Mouse (Mus musculus) spleen, adult 2 months (tissue): ENCODE results near the gene Rab11a. TPM values are rescaled to one million over a fixed set of nuclear protein-coding genes. Genes with fewer than 3 reads are reported as not detected.

Experiments
- DNase-seq, 2 experiments: peaks; one replicate each; pipeline versions ENCODE4 v3.0.0 to v3.0.0-alpha.2; 2012 to 2021; ENCODE audit warnings: low spot score in 2 of 2, low read depth in 1 of 2
- H3K27ac ChIP-seq: fragments of 200-500 bp; 2 replicates; pipeline ENCODE4 v1.5.1; 2012; ENCODE audit warnings: low read length, inconsistent platforms; ENCODE audit not compliant: insufficient read depth
- H3K27me3 ChIP-seq: fragments of 200-500 bp; 2 replicates; pipeline ENCODE4 v1.6.1; 2012; ENCODE audit warnings: mild to moderate bottlenecking, moderate library complexity, low read length, inconsistent platforms; ENCODE audit not compliant: control insufficient read depth, insufficient read depth
- H3K36me3 ChIP-seq: fragments of 200-500 bp; 2 replicates; pipeline ENCODE4 v1.6.1; 2012; ENCODE audit warnings: mild to moderate bottlenecking, low read length, inconsistent platforms; ENCODE audit not compliant: control insufficient read depth, insufficient read depth
- H3K4me1 ChIP-seq: fragments of 200-500 bp; 2 replicates; pipeline ENCODE4 v1.6.1; 2011; ENCODE audit warnings: inconsistent platforms; ENCODE audit not compliant: control insufficient read depth, insufficient read depth, insufficient read length
- H3K4me3 ChIP-seq: fragments of 200-500 bp; 2 replicates; pipeline ENCODE4 v1.5.1; 2011; ENCODE audit warnings: mild to moderate bottlenecking, inconsistent platforms; ENCODE audit not compliant: insufficient read depth, insufficient read length; ENCODE audit errors: extremely low read depth
- CTCF ChIP-seq: fragments of 200-500 bp; IDR thresholded peaks from 2 replicates; pipeline ENCODE4 v1.5.1; 2011; ENCODE audit warnings: mild to moderate bottlenecking, inconsistent platforms; ENCODE audit not compliant: insufficient read depth, insufficient read length, insufficient replicate concordance; ENCODE audit errors: extremely low read depth
- POLR2A ChIP-seq: fragments of 200-500 bp; IDR thresholded peaks from 2 replicates; pipeline ENCODE4 v1.6.1; 2011; ENCODE audit warnings: low read depth, low read length, inconsistent platforms
- WGBS: fragments of 180-500 bp; shearing (Covaris S2); methylation state at CpG from one replicate; pipeline ENCODE4 v1.1.7; 2018; 5-methylcytosine and 5-hydroxymethylcytosine counted together
- polyA plus RNA-seq: library from polyadenylated mRNA; depleted of rRNA; stranded (reverse); fragments of >200 nt; gene quantifications from 2 replicates; pipeline ENCODE4 v1.2.3, GENCODE M21; 2012

Rab11a gene
- polyA plus RNA-seq, 1 experiment, result 38.4 TPM

DNA sequence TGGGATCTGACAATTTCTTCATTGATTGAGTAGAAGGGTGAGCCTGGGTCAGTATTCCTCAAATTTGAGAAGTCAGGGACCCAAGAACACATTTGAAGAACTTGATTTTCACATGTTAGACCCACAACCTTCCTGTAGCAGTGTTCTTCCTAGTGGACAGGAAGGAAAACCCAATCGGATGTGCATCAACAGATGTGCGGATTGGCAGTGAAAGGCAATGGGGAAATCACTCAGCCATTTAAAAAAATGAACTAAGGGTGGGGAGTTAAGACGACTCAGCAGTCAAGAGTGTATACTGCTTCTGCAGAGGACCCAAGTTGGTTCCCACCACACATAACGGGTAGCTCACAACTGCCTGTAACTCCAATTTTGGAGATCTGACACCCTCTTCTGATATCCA, 37.9 kb upstream of the Rab11a start:
- no peaks in the 10 kb centered on the region for H3K36me3 ChIP-seq
- H3K27ac ChIP-seq, result no peak overlapping the region
- no peak overlapping the region for H3K4me3 ChIP-seq
- H3K4me1 ChIP-seq, result no peaks in the 10 kb centered on the region
- TF ChIP-seq POLR2A, result no peak
- TF ChIP-seq CTCF, result no peak
- H3K27me3 ChIP-seq, result no peaks in the 10 kb centered on the region
- WGBS, result 57% methylated on average over 4 of the region's 4 CpGs
- DNase-seq, result no peak

DNA sequence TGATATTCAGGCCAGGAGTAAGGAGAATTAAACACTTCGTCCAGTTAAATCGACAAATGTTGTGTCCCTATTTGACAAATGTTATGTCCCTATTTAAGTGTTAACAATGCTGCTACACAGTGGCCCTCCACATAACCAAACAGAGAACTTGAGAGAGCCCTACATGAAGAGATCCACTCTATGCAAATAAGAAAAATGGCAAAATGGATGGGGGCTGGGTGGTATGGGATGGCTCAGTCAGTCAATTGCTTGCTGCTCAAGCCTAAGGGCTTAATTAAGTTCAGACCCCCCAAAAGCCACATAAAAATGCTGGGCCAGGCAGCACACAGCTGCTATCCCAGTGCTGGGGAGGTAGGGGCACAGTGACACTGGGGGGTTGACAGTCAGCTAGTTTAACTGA, 37.3 kb upstream of the Rab11a start:
- WGBS, result 97% methylated on average over 2 of the region's 2 CpGs
- no peaks in the 10 kb centered on the region for H3K36me3 ChIP-seq
- no peak for DNase-seq
- H3K4me1 ChIP-seq, result no peaks in the 10 kb centered on the region
- no peak overlapping the region for H3K27ac ChIP-seq
- H3K27me3 ChIP-seq, result no peaks in the 10 kb centered on the region
- H3K4me3 ChIP-seq, result no peak overlapping the region
- TF ChIP-seq CTCF (no peak), POLR2A (no peak)

DNA sequence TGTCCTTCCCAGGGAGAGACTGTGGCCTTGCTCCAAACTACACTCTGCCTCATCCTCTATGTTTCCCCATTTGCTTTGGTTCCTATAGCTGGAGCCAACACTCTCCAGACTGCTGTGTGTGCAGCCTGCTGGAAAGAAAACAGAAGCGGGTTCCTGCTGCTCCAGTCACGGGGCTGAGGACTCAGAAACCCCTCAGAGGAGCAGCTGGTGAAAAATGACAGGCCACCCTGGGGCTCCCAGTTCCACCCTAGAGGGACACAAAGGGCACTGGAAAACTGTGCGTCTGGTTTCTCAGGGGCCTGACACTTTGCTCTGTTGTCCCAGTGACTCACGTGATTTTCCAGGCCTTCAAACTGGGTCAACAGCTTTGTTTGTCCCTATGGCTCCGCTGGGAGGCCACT, 36.9 kb upstream of the Rab11a start:
- H3K27me3 ChIP-seq, result no peaks in the 10 kb centered on the region
- no peaks in the 10 kb centered on the region for H3K4me1 ChIP-seq
- 80% methylated on average over 5 of the region's 5 CpGs for WGBS
- TF ChIP-seq POLR2A (no peak), CTCF (no peak)
- no peak overlapping the region for H3K4me3 ChIP-seq
- H3K27ac ChIP-seq, result no peak overlapping the region
- no peak for DNase-seq
- H3K36me3 ChIP-seq, result no peaks in the 10 kb centered on the region

DNA sequence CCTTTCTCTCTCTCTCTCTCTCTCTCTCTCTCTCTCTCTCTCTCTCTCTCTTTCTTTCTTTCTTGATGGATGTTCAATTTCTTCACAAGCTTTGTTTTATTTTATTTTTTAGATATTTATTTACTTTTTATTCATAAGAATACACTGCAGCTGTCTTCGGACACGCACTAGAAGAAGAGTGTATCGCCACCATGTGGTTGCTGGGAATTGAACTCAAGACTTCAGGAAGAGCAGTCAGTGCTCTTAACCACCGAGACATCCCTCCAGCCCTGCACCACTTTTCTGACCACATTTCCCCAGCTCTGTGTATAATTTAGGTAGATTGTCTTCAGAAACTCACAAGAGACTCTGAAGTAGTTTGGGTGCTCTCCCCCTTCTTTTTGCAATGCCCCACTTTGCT, 36.4 kb upstream of the Rab11a start:
- no peak for DNase-seq
- Histone ChIP-seq H3K27me3 (no peaks in the 10 kb centered on the region), H3K27ac (no peak overlapping the region), H3K4me3 (no peak overlapping the region), H3K4me1 (no peaks in the 10 kb centered on the region), H3K36me3 (no peaks in the 10 kb centered on the region)
- TF ChIP-seq CTCF (no peak), POLR2A (no peak)
- WGBS, result 41% methylated on average over 4 of the region's 4 CpGs

DNA sequence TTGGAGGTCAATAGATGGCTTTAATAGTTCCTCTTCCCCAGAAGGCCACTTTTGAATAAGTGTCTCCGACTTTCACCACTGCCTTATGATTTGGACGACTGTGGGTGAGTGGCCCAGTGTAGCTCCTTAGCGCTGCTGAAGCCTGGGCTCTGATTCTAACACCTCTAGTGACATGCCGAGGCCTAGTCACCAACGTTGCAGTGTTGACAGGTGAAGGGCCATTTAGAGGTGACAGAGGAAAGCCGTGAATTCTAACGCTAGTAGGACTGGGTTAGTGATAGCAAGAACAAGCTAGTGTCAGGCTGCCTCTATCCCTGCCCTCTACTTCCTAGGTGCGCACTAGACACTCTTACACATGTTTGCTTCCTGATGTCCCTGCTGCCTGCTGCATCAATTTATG, 35.7 kb upstream of the Rab11a start:
- H3K27ac ChIP-seq, result no peak overlapping the region
- TF ChIP-seq POLR2A (no peak), CTCF (no peak)
- no peak for DNase-seq
- H3K4me3 ChIP-seq, result no peak overlapping the region
- H3K27me3 ChIP-seq, result no peaks in the 10 kb centered on the region
- H3K36me3 ChIP-seq, result no peaks in the 10 kb centered on the region
- no peaks in the 10 kb centered on the region for H3K4me1 ChIP-seq
- 92% methylated on average over 8 of the region's 8 CpGs for WGBS

DNA sequence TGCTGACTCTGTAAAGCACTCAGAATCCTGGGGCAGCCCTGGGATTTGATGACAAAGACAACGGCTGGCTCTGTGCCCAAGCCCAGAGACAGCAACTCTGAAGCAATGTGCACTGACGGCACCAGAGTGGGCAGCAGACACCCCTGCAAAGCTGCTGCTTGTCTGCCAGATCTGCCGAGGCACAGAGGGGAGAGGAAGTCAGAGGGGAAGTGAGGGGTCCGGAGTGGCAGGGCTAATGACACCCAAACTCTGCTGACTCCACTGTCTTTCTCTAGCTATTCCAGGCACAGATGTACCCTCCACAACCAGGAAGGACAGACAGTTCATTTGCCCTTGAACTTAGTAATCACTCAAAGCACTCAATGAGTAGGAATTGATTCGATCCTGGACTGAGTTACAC, 33.7 kb upstream of the Rab11a start:
- TF ChIP-seq CTCF (no peak), POLR2A (no peak)
- DNase-seq, result peak in 1 of 2 experiments; percentile 15
- Histone ChIP-seq H3K36me3 (no peaks in the 10 kb centered on the region), H3K27ac (no peak overlapping the region), H3K27me3 (no peaks in the 10 kb centered on the region), H3K4me3 (no peak overlapping the region), H3K4me1 (no peaks in the 10 kb centered on the region)
- 8% methylated on average over 5 of the region's 5 CpGs for WGBS

DNA sequence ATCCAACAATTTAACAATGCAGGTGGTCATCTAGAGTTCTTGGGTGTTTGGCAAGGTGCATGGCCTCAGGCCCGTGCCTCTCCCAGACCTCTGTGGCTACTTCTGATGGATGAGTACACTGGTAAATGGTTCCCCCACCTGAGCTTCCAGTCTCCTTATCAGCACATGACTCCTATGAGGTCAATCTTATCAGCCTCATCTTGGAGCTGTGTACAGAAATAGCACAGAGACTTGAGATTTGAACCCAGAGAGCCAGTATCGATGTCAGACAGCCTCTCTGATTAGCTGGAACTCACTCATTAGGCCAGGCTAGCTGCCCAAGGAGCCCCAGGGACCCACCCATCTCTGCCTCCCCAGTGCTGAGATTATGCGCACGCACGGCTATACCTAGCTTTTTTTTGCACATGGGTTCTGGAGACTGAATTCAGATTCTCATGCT, 32.9 kb upstream of the Rab11a start:
- H3K27ac ChIP-seq, result no peak overlapping the region
- no peak for TF ChIP-seq CTCF
- TF ChIP-seq POLR2A, result no peak
- H3K4me3 ChIP-seq, result no peak overlapping the region
- DNase-seq, result no peak
- H3K36me3 ChIP-seq, result no peaks in the 10 kb centered on the region
- H3K4me1 ChIP-seq, result no peaks in the 10 kb centered on the region
- no peaks in the 10 kb centered on the region for H3K27me3 ChIP-seq
- 83% methylated on average over 5 of the region's 5 CpGs for WGBS
